Mouse (Mus musculus): ENCODE measurements at regions not wholly inside any gene's neighbourhood (a gene's known extent, or its start where the extent isn't known, plus 50 kb on each side); places are given as distances from the start of the nearest gene placed in this dataset.
"Not testable (repeated sequence)": the region's sequence is repeated elsewhere in the genome, so short reads cannot be mapped to it uniquely, and the experiment has no call there.

- DNase-seq (ENCODE audit: low spot score), result no peak
These were observed 223.7 kb upstream of the Zpld1 start for GRCm38 (mm10) chr16:55521421-55521971.

- no peak for DNase-seq (ENCODE audit: low spot score)
These were observed 222.3 kb upstream of the Zpld1 start for GRCm38 (mm10) chr16:55520077-55520476.

DNA sequence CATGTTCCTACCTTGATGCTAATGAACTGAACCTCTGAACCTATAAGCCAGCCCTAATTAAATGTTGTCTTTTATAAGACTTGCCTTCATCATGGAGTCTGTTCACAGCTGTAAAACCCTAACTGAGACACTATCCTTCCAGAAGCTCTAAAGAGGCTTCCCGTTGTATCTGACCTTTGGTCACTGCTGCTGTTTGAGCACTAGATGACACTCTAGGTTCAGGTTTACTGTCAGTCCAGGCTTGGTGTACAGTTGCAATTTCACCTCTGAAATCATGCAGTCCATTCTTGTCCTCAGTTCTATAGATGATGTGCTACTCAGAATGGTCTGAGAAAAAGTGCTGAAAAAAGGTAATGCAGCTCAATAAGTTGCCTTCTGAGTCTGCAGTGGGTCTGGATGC is 221.9 kb upstream of the Zpld1 start:
- peak; percentile 11 for DNase-seq (ENCODE audit: low spot score)

DNA sequence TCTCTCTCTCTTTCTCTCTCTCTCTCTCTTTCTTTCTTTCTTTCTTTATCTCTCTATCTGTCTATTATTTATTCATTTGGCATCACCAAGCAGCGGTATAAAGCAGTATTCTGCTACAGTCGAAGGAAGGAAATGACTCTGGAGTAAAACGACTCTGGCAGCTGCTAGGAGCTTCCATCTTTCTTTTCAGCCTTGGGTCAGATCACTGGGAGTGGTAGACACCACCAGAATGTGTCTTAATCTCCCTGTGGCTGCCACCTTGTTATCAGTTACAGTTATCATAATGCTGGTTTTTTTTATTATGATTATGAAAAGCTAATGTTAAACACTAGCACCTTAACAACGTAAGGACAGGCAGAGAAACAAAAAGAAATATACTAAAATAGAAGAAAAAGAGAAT is 219.2 kb upstream of the Zpld1 start:
- no peak for DNase-seq (ENCODE audit: low spot score)

- DNase-seq (ENCODE audit: low spot score), result no peak
These were observed 217.5 kb upstream of the Zpld1 start for GRCm38 (mm10) chr16:55515228-55515696.

DNA sequence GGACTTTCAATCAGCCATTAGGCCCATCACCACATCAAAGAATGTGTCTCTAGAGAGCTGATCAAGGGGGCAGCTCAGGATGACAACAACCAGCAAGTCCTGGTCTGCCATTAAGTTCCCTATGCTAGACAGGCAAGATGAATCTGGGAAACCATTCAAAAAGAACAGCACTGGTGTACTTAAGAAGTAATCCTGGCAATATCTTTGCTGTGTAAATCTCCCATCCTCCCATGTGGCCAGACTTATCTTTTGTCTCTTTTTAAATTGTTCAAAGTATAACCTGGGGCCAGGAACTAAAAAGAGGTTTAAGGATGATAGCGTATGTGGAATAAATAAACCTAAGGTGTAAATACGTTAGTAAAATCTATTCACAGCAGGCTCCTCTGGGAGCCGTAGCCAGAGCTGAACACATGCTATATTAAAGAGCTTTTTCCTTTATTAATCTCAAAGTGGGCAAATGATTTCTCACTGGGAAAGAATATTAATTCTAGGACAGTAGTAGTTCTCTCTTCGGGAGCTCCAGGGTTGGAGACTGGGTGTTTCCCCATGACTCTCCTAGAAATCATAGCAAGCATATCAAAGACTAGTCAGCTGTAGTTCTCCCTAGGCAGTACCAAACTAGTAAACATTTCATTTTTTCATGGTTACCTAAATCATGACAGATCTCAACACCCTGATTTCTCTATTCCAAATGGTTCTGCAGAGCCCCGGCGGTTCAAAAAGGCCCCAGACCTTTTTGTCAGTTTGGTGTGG is 216.8 kb upstream of the Zpld1 start:
- DNase-seq (ENCODE audit: low spot score), result no peak

DNA sequence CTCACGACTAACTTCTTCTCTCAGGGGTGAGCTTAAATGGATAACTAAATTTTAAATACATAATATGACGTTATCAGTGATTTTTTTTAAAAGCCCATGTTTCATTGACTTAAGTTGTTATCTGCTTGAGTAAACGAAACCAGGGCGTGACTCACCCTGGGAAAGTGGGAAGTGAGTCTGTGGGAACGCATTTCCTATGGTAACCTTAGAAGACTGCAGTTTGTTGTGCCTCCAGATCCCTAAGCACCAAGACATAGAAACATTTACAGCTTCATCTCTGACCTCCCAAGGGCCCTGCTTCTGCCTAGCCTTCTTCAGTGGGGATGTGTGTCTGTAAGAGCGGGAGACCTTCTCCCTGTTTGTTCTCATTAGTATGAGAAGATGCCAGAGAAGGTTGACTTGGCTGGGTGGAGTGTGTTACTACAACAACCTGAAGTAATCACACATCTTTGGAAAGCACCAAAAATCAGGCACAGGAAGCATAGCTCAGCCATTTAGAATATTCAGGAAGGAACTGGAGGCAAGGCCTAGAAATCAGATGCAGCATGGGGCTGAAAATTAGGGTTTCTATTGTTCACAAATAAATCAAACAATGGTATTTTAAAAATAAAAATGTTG is 207.1 kb upstream of the Zpld1 start:
- peak; percentile 13 for DNase-seq (ENCODE audit: low spot score)

- no peak for DNase-seq (ENCODE audit: low spot score)
These were observed 206.5 kb upstream of the Zpld1 start for GRCm38 (mm10) chr16:55504274-55504673.

DNA sequence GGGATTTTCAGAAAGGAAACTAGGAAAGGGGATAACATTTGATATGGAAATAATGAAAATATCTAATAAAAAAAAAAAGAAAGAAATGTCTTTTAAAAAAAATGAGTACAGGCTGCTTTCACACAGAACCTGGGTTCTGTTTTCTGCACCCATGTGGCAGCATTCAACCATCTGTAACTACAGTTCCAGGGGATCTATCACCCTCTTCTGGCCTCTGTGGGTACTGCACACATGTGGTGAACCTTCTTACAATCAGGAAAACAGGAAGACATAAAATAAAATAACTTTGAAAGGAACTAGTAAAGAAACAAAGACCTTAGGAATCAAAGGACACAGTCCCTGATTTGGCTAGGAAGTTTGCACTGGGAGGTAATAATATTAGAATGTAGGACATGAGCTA is 205.5 kb upstream of the Zpld1 start:
- DNase-seq (ENCODE audit: low spot score), result no peak

GRCm38 (mm10) chr16:55499831-55500230 is 202.0 kb upstream of the Zpld1 start:
- DNase-seq (ENCODE audit: low spot score), result not testable (repeated sequence)

DNA sequence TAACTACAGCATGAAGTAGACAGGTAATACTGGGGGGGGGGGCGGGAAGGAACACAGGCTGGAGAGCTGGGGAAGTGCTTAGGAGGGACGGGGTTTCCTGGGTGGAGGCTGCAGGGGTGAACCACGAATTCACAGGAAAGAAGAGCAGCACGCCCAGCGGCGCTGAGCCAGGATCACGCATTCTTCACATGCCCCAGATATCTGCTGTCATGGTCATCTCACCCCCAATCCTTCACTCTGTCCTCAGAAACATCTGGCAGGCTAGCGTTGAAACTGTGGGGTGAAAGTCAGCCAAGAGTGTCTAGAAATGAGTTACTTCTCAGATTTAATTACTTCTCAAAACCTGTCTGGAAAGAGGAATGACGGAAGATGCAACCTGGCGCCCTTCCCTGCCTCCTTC is 197.3 kb upstream of the Zpld1 start:
- DNase-seq (ENCODE audit: low spot score), result no peak

- DNase-seq (ENCODE audit: low spot score), result no peak
These were observed 196.4 kb upstream of the Zpld1 start for GRCm38 (mm10) chr16:55494162-55494561.

GRCm38 (mm10) chr16:55492111-55492510 is 194.3 kb upstream of the Zpld1 start:
- DNase-seq (ENCODE audit: low spot score), result no peak

DNA sequence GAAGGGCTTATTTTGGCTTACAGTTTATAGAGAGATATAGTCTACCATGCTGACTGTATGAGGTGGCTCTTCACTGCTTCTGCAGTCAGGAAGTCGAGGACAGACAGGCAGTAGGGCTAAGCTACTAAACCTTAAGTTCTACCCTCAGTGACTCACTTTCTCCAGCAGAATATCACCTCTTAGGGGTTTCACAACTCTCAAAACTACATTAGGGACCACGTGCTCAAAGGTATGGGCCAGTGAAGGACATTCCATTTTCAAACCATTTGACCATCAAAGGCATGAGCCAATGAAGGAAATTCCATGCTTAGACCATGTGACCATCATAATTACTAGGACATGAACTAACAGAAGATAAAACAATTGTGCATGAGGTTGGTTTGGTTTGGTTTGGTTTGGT is 186.6 kb upstream of the Zpld1 start:
- DNase-seq (ENCODE audit: low spot score), result no peak

DNA sequence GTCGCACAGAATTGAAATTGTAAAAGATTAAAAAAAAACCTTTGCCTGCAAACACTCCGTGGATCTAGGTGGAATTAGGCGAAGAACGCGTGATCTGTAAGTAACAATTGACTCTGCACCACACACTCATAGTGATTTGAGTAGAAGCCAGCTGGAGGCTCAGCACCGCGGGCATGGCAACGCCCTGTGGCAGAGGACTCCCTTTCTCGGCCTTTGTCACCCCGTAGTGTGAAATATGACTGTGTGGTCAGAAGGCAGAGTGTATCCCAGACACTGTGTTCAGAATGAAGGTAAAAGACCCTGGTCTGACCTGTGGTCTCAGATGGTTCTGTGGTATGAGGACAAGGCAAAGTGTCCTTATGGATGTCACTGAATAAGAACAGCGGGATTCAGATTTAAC is 183.0 kb upstream of the Zpld1 start:
- DNase-seq (ENCODE audit: low spot score), result no peak

DNA sequence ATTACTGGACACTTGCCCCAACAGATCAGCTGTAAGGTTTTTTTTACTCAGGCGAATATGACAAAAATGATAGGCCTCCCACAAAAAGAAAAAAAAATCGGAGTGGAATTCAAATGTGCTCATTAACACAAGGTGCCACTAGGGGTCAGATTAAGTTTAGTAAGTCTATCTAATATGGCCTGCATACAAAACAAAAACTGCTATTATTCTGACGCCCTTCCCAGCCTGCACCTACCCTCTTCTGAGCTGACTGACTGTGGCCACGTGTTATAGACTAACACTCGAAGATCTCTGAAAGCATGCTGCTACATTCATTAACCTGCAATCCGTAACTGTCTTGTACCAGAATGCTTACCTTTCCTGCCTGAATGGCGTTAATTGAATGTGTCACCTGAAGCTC is 182.5 kb upstream of the Zpld1 start:
- peak; percentile 15 for DNase-seq (ENCODE audit: low spot score)

GRCm38 (mm10) chr16:55476544-55477208 is 178.9 kb upstream of the Zpld1 start:
- peak; percentile 72 for DNase-seq (ENCODE audit: low spot score)

DNA sequence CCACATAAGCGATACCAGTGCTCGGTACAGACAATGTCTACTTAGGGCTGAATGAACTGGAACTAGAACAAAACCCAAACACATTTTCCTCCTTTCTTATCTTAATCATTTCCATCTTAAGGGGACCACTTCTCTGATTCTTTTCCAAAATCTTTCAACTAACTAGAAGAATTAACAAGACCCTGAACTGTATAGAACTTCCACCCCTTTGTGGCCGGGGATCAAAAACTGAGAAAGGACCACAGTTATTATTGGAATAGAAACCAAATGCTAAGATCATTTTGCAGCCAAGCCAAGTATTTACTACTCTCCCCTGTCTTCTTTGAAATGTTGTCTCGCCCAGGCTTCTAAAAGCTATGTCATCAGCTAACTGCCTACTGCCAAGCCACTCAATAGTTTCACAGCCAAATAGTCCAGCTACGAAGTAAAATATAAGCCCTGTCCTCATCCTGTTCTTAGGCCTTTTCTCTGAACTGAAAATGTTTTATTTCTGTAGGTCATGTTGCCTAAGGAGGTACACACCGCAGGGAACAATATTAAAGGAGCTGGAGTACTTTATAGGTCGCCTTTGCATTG is 177.3 kb upstream of the Zpld1 start:
- DNase-seq (ENCODE audit: low spot score), result no peak

DNA sequence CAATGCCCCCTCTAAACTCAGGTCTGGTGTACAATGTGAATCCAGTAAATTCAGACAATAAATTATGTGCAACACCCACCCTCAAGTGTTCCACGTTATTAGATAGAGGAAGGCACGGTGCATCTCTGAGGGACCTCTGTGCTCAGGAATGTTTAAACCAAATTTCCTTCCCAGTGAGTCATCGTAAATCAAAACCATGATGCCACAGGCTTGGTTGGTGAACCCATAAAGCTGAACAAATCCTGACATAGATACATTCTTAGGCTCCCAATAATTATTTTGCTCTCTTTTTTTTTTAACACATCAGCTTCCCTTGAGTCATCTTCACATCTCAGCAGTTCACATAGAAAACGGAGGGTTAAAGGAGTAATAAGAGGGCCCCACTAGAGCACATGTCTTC is 173.6 kb upstream of the Zpld1 start:
- no peak for DNase-seq (ENCODE audit: low spot score)

DNA sequence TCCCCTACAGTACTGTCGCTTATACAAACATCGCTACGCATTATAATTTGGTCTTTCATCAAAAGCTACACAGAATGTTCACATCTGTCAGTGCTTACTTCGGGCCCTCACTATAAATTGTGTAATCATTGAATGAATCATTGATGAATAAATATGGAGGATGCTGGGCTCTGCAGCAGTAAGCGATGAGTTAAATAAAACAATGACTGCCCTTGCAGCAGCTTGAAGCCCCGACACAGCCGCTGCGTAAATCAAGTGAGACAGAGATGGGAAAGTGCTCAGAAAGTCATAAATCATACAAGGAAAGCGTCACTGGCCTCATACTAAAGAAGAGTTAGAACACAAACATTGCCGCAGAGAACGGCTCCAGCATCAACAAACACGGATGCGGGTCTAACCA is 172.9 kb upstream of the Zpld1 start:
- no peak for DNase-seq (ENCODE audit: low spot score)

DNA sequence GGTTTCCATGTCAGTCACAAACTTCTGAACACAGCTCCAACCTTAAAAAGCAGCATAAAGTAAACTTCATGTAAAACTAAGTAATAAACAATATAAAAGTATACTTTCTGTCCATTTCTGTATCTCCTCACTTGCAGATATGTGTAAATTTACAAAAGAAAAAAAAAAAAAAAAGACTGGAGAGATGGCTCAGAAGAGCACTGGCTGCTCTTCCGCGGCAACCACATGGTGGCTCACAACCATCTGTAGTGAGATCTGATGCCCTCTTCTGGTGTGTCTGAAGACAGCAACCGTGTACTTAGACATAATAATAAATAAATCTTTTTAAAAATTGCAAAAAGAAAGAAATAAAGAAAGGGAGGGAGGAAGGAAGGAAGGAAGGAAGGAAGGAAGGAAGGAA is 171.9 kb upstream of the Zpld1 start:
- no peak for DNase-seq (ENCODE audit: low spot score)

DNA sequence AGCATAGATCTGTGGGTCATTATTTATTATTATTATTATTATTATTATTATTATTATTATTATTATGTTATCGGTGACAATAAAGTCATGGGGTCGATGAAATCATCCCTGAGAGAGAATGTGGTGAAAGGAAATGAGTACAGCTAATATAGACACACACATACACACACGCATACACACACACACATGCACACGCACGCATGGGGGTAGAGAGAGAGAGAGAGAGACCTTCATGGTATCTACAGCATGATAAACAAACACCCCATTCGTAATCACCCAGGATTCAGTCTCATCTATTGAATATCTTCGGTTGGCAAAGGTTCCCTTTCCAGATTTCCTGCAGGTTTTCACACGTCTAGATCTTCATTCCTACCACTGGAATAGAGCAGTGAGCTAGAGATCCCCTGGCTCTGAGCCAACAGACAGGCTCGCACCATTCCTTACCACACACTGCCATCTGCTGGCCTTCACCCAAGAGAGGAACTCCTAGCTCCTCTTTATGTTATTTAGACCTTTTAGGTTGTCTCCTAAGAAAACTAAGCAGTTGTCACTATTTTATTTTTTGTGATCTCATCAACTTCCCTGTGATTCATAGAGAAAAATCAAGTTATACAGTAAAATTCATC is 171.2 kb upstream of the Zpld1 start:
- DNase-seq (ENCODE audit: low spot score), result peak; percentile 47
